In genomic region chr6:5014567-5014966, GRCm38 (mm10) we compare ENCODE assay signal across 26 mouse cellular contexts.
DNase-seq lines count a peak whose midpoint lies in the region; ATAC-seq and TF ChIP-seq lines count a peak whose summit lies in the region.
"Had no signal": no experiment of that assay in that cellular context is flagged by ENCODE, and none has a peak within 500 bp of the region (broad histone marks: within the 10 kb centered on the region; RNA-seq: fewer than 3 reads in every experiment).

No protein-coding gene starts in this region.

- no peak for TF ChIP-seq EP300 in stomach, postnatal 0 days (optimal IDR thresholded peaks at IDR 0.05)

- ATAC-seq in stomach, embryonic 14.5 days (ENCODE audit: insufficient number of reproducible peaks, insufficient read depth, low FRiP score, low read depth) = no peak
- no peak for ATAC-seq in stomach, postnatal 0 days (ENCODE audit: low FRiP score, low TSS enrichment)
- ATAC-seq in intestine, embryonic 15.5 days = no peak
- ATAC-seq: CD4-positive, CD25-positive, alpha-beta regulatory T cell, adult 4 months; forebrain, embryonic 15.5 days; liver, embryonic 12.5 days; liver, postnatal 0 days; lung, postnatal 0 days had no signal

- no peaks in the 10 kb centered on the region for H3K36me3 ChIP-seq in stomach, embryonic 14.5 days (ENCODE audit: control insufficient read depth, insufficient read depth, low read length)
- H3K36me3 ChIP-seq in stomach, postnatal 0 days (ENCODE audit: control insufficient read depth, insufficient read depth, low read length) = no peaks in the 10 kb centered on the region
- H3K36me3 ChIP-seq in intestine, embryonic 15.5 days = no peaks in the 10 kb centered on the region
- H3K36me3 ChIP-seq: forebrain, embryonic 15.5 days; heart, embryonic 15.5 days; hindbrain, embryonic 12.5 days; limb, embryonic 13.5 days; liver, embryonic 12.5 days; neural tube, embryonic 12.5 days had no signal

- peaks cover 10% of the 10 kb centered on the region; the same call in 1 of the 2 replicates for H3K4me1 ChIP-seq in stomach, embryonic 14.5 days (ENCODE audit: control insufficient read depth, insufficient read depth, low read length)
- H3K4me1 ChIP-seq in stomach, postnatal 0 days (replicated peaks; ENCODE audit: control insufficient read depth, insufficient read depth) = no peaks in the 10 kb centered on the region
- H3K4me1 ChIP-seq in intestine, embryonic 15.5 days (replicated peaks) = no peaks in the 10 kb centered on the region

- WGBS in stomach, embryonic 14.5 days = 73% methylated on average over 6 of the region's 6 CpGs
- 73% methylated on average over 6 of the region's 6 CpGs for WGBS in stomach, postnatal 0 days
- WGBS in intestine, embryonic 15.5 days = 53% methylated on average over 6 of the region's 6 CpGs

- no peak for TF ChIP-seq CTCF in stomach, postnatal 0 days (IDR thresholded peaks at IDR 0.05; ENCODE audit: low read depth)

- H3K27ac ChIP-seq in stomach, embryonic 14.5 days (ENCODE audit: low read length) = peak overlapping the region; percentile 58; the same call in 1 of the 2 replicates
- no peak overlapping the region for H3K27ac ChIP-seq in stomach, postnatal 0 days (replicated peaks)
- 0 out of 2 replicates have a peak overlapping the region, but pooled peaks have one; percentile 13 for H3K27ac ChIP-seq in intestine, embryonic 15.5 days
- H3K27ac ChIP-seq: forebrain, embryonic 15.5 days; heart, embryonic 15.5 days; hindbrain, embryonic 12.5 days; kidney, postnatal 0 days; limb, embryonic 13.5 days; liver, embryonic 12.5 days; macrophage; neural tube, embryonic 12.5 days had no signal

- DNase-seq in left cerebral cortex, adult 18-20 months (ENCODE audit: low spot score in 2 of 2) = peak; percentile 24 to 25
- DNase-seq in left cerebral cortex, postnatal 14 days (ENCODE audit: low spot score in 2 of 2) = no peak
- no peak for DNase-seq in stomach, postnatal 0 days (ENCODE audit: low spot score)
- DNase-seq in telencephalon, adult 2 months (ENCODE audit: low read depth, low spot score) = peak; percentile 38
- no peak for DNase-seq in kidney, adult 11 months
- no peak for DNase-seq in heart, postnatal 10 days
- DNase-seq: adrenal gland, postnatal 14 days; cerebellum, adult 2 months; cerebellum, postnatal 14 days; heart, postnatal 36 days; kidney, adult 8-10 months; layer of hippocampus, adult 9-11 months; liver, postnatal 0 days had no signal

- no peaks in the 10 kb centered on the region for H3K27me3 ChIP-seq in stomach, embryonic 14.5 days (ENCODE audit: control insufficient read depth, insufficient read depth, low read length)
- H3K27me3 ChIP-seq in stomach, postnatal 0 days (ENCODE audit: control insufficient read depth, insufficient read depth, low read length) = no peaks in the 10 kb centered on the region
- H3K27me3 ChIP-seq in intestine, embryonic 15.5 days (replicated peaks) = no peaks in the 10 kb centered on the region
- H3K27me3 ChIP-seq: forebrain, embryonic 15.5 days; heart, embryonic 15.5 days; hindbrain, embryonic 12.5 days; limb, embryonic 13.5 days; liver, embryonic 12.5 days; neural tube, embryonic 12.5 days had no signal

- H3K4me2 ChIP-seq in stomach, embryonic 14.5 days (replicated peaks; ENCODE audit: low read depth, low read length) = no peak overlapping the region
- no peak overlapping the region for H3K4me2 ChIP-seq in stomach, postnatal 0 days (replicated peaks; ENCODE audit: low read depth)
- H3K4me2 ChIP-seq in intestine, embryonic 15.5 days (replicated peaks) = no peak overlapping the region
- H3K4me2 ChIP-seq: forebrain, embryonic 15.5 days; heart, embryonic 15.5 days; hindbrain, embryonic 12.5 days; limb, embryonic 13.5 days; liver, embryonic 12.5 days; neural tube, embryonic 12.5 days had no signal

- H3K4me3 ChIP-seq in stomach, embryonic 14.5 days (ENCODE audit: low read depth, low read length) = no peak overlapping the region
- no peak overlapping the region for H3K4me3 ChIP-seq in stomach, postnatal 0 days (ENCODE audit: low read depth, low read length)
- H3K4me3 ChIP-seq in intestine, embryonic 15.5 days (replicated peaks) = no peak overlapping the region
- H3K4me3 ChIP-seq: forebrain, embryonic 15.5 days; heart, embryonic 15.5 days; hindbrain, embryonic 12.5 days; limb, embryonic 13.5 days; liver, embryonic 12.5 days; myocyte; neural tube, embryonic 12.5 days had no signal

- intact Hi-C loops in left cerebral cortex, postnatal 14 days (cut with DNase I) = no loop called here
- intact Hi-C loops in heart, postnatal 10 days (cut with DNase I) = loop anchor here (5.0 kb wide), 1 partner anchor 93 kb away; no protein-coding TSS in a partner anchor

- 0 out of 2 replicates have a peak overlapping the region, but pooled peaks have one; percentile 10 for H3K9ac ChIP-seq in stomach, embryonic 14.5 days (replicated peaks; ENCODE audit: low read depth, low read length)
- H3K9ac ChIP-seq in stomach, postnatal 0 days (ENCODE audit: low read length) = no peak overlapping the region
- no peak overlapping the region for H3K9ac ChIP-seq in intestine, embryonic 15.5 days
- H3K9ac ChIP-seq: forebrain, embryonic 15.5 days; heart, embryonic 15.5 days; hindbrain, embryonic 12.5 days; limb, embryonic 13.5 days; liver, embryonic 12.5 days; liver, postnatal 0 days; neural tube, embryonic 12.5 days had no signal

- H3K9me3 ChIP-seq in stomach, embryonic 14.5 days (ENCODE audit: control insufficient read depth, low read depth, low read length) = no peaks in the 10 kb centered on the region
- H3K9me3 ChIP-seq in stomach, postnatal 0 days (ENCODE audit: control insufficient read depth, low read length) = no peaks in the 10 kb centered on the region
- H3K9me3 ChIP-seq in intestine, embryonic 15.5 days = no peaks in the 10 kb centered on the region
- H3K9me3 ChIP-seq: forebrain, embryonic 15.5 days; heart, embryonic 15.5 days; hindbrain, embryonic 12.5 days; limb, embryonic 13.5 days; liver, embryonic 12.5 days; neural tube, embryonic 12.5 days had no signal

Comparison
In these comparisons a context has a peak if more than half of its experiments do, and no peak if none do; other contexts are left out.
1. DNase-seq: peak in left cerebral cortex, adult 18-20 months (2 of 2) and telencephalon, adult 2 months (single experiment); none in left cerebral cortex, postnatal 14 days (0 of 2), stomach, postnatal 0 days (single experiment), kidney, adult 11 months (single experiment) and heart, postnatal 10 days (0 of 2).